Mouse (Mus musculus): ENCODE data around the gene Gm20431. TPM values are rescaled to one million over a fixed set of nuclear protein-coding genes. Genes with fewer than 3 reads are reported as not detected.

The Gm20431 gene
- polyA plus RNA-seq, 1 experiment from 2014 or later = 9.4 TPM

DNA sequence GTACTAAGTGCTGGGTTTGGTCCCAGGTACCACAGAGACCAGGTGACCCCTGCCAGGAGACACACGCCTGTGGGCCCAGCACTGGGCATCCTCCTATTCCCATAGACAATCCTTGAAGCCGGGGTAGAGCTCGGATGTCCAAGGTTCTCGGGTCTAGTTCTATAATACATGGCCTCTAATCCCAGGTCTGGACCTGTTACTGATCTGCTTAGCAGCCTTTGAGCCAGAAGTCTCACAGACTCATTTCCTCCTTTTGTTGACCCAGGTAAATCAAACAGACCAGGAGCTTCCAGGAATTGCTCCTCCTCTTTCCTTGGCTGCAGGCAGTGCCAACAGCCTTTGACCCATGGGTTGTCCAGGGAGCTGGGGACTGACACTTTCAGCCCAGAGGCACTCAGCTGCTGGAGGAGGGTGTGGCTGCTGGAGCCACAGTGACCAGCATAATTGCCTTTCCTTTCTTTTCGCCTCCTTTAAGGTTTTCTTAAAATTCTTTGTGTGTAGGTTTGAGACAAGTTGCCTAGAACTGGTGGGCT is 9.9 kb upstream of the Gm20431 start:
- no peak overlapping the region for H3K4me2 ChIP-seq
- H3K27me3 ChIP-seq = no peaks in the 10 kb centered on the region
- 76% methylated on average over 5 of the region's 5 CpGs for WGBS
- ATAC-seq (ENCODE audit: insufficient number of reproducible peaks, low FRiP score, low TSS enrichment, low read depth) = no peak
- H3K4me1 ChIP-seq = peaks cover 3% of the 10 kb centered on the region; the same call in 1 of the 2 replicates
- no peak overlapping the region for H3K27ac ChIP-seq
- no peak overlapping the region for H3K9ac ChIP-seq
- no peak overlapping the region for H3K4me3 ChIP-seq
- H3K36me3 ChIP-seq = no peaks in the 10 kb centered on the region
- H3K9me3 ChIP-seq = no peaks in the 10 kb centered on the region

DNA sequence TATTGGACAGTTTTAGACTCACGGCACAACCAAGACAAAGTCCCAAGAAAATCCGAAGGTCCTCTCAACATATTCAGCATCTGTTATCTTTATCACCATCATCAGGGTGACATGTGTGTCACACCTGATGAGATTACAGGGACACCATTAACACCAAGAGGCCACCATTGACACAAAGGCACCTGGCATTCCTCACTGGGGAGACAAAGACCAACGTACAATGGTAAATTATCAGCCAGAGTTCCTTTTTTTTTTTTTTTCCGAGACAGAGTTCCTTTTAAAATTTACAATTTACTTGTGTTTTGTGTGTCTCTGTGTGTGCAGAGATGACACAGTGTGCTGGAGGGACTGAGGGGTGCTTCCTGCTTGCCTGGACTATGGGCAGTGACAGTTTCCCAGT is 8.1 kb upstream of the Gm20431 start:
- Histone ChIP-seq H3K4me2 (no peak overlapping the region), H3K9me3 (no peaks in the 10 kb centered on the region), H3K4me3 (no peak overlapping the region), H3K36me3 (no peaks in the 10 kb centered on the region), H3K4me1 (no peaks in the 10 kb centered on the region), H3K9ac (no peak overlapping the region), H3K27me3 (no peaks in the 10 kb centered on the region), H3K27ac (no peak overlapping the region)
- WGBS = 69% methylated on average over 4 of the region's 4 CpGs
- no peak for ATAC-seq (ENCODE audit: insufficient number of reproducible peaks, low FRiP score, low TSS enrichment, low read depth)

DNA sequence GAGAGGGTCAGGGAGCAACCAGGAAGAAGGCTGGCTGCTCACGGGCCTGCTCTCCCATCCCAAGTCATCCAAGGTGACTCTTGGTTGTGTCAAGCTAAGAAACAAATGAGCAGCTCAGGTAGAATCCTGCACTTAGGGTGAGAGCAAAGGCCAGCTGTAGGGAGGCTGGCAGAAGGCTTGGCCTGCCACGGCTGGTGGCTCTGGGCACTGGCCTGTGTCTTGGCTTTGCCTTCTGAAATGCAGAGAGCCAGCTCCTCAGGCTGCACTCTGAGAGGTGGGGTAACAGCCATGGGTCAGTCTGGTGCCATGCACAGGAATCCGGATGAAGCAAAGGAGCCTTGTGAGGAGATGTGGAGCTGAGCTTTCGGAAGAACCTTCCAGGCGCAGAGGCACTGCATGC is 7.1 kb upstream of the Gm20431 start:
- no peak overlapping the region for H3K9ac ChIP-seq
- no peaks in the 10 kb centered on the region for H3K9me3 ChIP-seq
- 86% methylated on average over 5 of the region's 5 CpGs for WGBS
- no peaks in the 10 kb centered on the region for H3K36me3 ChIP-seq
- H3K27ac ChIP-seq = no peak overlapping the region
- no peak overlapping the region for H3K4me3 ChIP-seq
- H3K4me2 ChIP-seq = no peak overlapping the region
- H3K4me1 ChIP-seq = no peaks in the 10 kb centered on the region
- no peaks in the 10 kb centered on the region for H3K27me3 ChIP-seq
- no peak for ATAC-seq (ENCODE audit: insufficient number of reproducible peaks, low FRiP score, low TSS enrichment, low read depth)

DNA sequence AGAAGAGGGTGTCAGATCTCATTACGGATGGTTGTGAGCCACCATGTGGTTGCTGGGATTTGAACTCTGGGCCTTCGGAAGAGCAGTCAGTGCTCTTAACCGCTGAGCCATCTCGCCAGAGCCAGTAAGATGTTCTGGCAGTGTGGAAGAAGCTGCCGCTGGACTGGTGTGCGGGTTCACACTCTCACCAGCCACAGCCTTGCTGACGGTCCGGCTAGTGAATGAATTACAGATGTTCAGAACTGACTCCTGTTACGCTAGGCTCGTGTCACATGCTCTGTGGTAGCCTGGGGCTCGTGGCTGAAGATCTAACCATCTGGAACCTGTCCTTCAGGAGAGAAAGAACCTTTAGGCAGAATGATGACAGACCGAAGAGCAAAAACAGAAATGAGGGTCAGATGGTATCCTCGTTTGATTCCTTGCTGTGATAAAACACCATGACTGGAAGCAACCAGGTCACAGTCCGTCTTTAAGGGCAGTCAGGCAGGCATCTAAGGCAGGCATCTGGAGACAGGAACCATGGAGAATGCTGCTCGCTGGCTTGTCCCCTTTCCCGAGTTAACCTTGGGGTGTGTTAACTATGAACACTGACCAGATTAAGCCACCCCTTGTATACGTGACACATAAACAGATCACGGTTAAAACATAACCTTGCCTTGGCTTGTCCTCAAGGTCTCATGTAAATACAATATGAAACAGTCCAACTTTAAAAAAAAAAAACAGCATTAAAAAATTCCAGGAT is 4.8 kb upstream of the Gm20431 start:
- WGBS = 67% methylated on average over 18 of the region's 18 CpGs
- no peaks in the 10 kb centered on the region for H3K36me3 ChIP-seq
- peaks cover 9% of the 10 kb centered on the region for H3K4me1 ChIP-seq
- no peak overlapping the region for H3K4me2 ChIP-seq
- ATAC-seq (ENCODE audit: insufficient number of reproducible peaks, low FRiP score, low TSS enrichment, low read depth) = no peak
- H3K27me3 ChIP-seq = no peaks in the 10 kb centered on the region
- H3K9ac ChIP-seq = no peak overlapping the region
- no peak overlapping the region for H3K4me3 ChIP-seq
- no peaks in the 10 kb centered on the region for H3K9me3 ChIP-seq
- H3K27ac ChIP-seq = no peak overlapping the region

DNA sequence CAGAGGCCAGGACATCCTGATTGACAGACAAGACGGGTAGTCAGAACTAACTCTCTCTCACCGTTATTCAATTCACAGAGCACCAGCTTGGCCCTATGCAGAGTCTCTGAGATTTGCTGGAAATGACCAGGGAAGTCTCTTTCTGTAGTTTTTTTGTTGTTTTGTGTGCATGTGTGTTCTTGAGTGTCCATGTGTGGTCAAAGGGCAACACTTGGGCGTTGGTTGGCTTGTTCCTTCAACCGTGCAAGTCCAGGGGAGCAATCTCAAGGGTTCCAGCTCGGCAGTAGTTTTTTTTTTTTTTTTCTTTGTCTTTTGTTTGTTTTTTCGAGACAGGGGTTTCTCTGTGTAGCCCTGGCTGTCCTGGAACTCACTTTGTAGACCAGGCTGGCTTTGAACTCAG is 1.4 kb upstream of the Gm20431 start:
- WGBS = 62% methylated on average over 6 of the region's 6 CpGs
- Histone ChIP-seq H3K4me3 (no peak overlapping the region), H3K9me3 (no peaks in the 10 kb centered on the region), H3K27me3 (no peaks in the 10 kb centered on the region), H3K9ac (no peak overlapping the region), H3K4me2 (no peak overlapping the region), H3K4me1 (peaks cover 37% of the 10 kb centered on the region), H3K27ac (no peak overlapping the region), H3K36me3 (no peaks in the 10 kb centered on the region)
- ATAC-seq (ENCODE audit: insufficient number of reproducible peaks, low FRiP score, low TSS enrichment, low read depth) = no peak

DNA sequence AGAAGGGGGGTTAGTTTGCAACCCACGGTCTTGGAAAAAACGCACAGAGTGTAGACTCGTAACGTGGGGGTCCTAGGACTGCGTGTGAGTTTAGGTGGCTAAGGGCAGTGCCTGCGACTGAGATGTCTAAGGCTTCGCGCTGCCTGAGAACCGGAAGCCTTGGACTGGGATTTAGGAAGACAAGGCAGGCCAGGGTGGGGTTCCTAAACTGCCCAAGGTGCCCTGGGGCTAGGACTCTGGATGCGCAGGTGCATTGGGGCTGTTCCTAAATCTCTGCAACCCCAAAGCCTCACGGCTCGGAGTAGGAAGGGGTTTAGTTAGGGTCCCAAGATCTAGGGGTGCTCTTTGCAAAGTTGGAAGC is 705 bp downstream of the Gm20431 start:
- no peak for ATAC-seq (ENCODE audit: insufficient number of reproducible peaks, low FRiP score, low TSS enrichment, low read depth)
- peak overlapping the region; percentile 96 for H3K4me3 ChIP-seq
- H3K27me3 ChIP-seq = no peaks in the 10 kb centered on the region
- WGBS = under 1% methylated on average over 12 of the region's 12 CpGs
- no peaks in the 10 kb centered on the region for H3K36me3 ChIP-seq
- peak overlapping the region; percentile 88 for H3K4me2 ChIP-seq
- no peak overlapping the region for H3K27ac ChIP-seq
- H3K9me3 ChIP-seq = no peaks in the 10 kb centered on the region
- peak overlapping the region; percentile 89 for H3K9ac ChIP-seq
- H3K4me1 ChIP-seq = peaks cover 44% of the 10 kb centered on the region

DNA sequence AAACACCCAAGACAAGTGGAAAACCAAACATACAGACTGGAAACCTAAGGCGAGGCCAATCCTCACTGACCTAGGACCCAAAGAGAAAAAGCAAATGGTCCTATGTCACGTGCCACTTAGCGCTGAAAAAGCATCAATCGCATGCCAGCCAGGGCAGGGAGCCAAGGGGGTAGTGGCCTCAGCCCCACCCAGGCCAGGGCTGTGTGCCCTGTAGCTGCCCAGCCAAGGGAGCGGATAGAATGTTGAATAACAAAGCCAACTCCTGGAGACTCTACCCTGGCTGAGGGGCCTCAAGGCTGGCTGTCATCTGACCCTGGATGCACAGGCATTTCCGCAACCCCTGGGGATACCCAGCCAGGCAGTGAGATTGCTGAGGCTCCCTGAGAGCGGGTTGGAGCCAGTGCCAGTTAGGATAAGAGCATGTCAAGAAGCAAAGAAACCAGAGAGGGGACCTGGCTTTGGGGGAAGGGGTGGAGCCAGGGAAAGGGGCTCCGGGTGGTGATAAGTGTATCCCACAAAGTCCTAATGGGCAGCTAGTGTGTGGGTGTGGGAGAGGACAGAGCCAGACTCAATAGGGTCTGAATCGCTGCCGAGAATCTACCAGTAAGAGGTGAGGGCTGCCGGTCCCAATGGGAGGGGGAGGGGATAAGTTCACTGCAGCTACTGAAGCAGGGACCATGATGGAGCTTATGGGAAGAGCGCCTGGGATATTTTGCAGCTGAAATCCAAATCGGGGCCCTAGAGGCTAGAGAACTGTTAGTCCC is 1.3 kb downstream of the Gm20431 start:
- 23% methylated on average over 13 of the region's 13 CpGs for WGBS
- Histone ChIP-seq H3K9ac (peak overlapping the region; percentile 89), H3K4me3 (peak overlapping the region; percentile 96), H3K27me3 (no peaks in the 10 kb centered on the region), H3K36me3 (peaks cover under 1% of the 10 kb centered on the region; the same call in 1 of the 2 replicates), H3K4me2 (peak overlapping the region; percentile 88), H3K27ac (0 out of 2 replicates have a peak overlapping the region, but pooled peaks have one; percentile 3), H3K9me3 (no peaks in the 10 kb centered on the region), H3K4me1 (peaks cover 44% of the 10 kb centered on the region)
- no peak for ATAC-seq (ENCODE audit: insufficient number of reproducible peaks, low FRiP score, low TSS enrichment, low read depth)

DNA sequence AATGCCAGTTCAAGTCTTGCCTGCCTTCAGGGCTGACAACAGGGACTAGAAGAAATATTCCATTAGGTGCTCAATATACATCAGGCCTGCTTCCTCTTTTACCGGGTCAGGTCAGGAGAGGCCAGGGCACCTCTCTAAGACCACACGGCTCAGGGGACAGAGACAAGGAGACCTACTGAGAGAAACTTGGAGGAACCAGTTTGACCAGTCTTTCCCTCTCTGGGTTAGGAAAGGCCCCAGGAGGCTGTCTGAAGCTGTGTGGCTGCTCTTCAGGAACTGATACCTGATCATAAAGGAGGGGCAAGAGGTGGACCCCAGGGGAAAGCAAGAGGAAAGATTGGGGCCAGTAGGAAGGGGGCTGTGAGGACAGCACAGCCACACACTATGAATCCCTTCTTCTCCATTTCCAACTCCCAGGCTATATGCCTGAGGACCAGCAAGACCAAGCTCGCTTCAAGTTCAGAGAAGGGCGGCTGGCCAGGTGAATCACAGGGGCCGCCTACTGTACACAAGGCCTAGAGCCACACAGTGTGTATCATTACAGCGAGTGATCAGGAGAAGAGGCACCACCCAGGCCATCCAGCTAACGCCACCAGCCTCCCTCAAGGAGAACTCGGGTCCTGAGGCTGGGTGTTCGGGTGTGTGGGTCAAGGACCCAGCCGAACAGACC is 2.0 kb downstream of the Gm20431 start:
- Histone ChIP-seq H3K9ac (no peak overlapping the region), H3K4me3 (peak overlapping the region; percentile 96)
- WGBS = 70% methylated on average over 10 of the region's 10 CpGs

DNA sequence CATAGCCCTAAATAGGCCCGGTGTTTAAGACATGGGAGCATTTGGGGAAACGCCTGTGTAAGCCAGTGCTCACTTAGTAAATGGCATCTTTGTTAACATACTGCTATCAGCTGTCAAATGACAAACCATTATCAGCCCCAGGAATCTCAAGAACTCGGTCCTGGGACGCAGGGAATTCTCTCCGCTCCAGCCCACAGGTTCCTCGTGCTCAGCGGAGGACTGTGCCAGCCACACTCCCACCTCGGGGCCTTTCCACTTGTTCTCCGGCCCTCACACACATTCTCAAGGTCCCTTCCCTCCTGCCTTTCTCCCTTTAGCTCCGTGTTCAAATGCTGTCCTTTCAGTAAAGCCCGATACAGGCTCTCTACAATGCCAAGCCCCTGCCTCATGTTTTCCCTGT is 2.6 kb downstream of the Gm20431 start:
- peak overlapping the region; percentile 88; the same call in 1 of the 2 replicates for H3K4me2 ChIP-seq
- no peak overlapping the region for H3K4me3 ChIP-seq
- peaks cover 44% of the 10 kb centered on the region for H3K4me1 ChIP-seq
- H3K36me3 ChIP-seq = peaks cover 14% of the 10 kb centered on the region
- no peak overlapping the region for H3K27ac ChIP-seq
- no peak overlapping the region for H3K9ac ChIP-seq
- no peak for ATAC-seq (ENCODE audit: insufficient number of reproducible peaks, low FRiP score, low TSS enrichment, low read depth)
- WGBS = 67% methylated on average over 11 of the region's 11 CpGs
- no peaks in the 10 kb centered on the region for H3K27me3 ChIP-seq
- H3K9me3 ChIP-seq = no peaks in the 10 kb centered on the region

More for the DNA sequence above, 2.0 kb downstream of the Gm20431 start:
- no peaks in the 10 kb centered on the region for H3K9me3 ChIP-seq
- peaks cover 44% of the 10 kb centered on the region for H3K4me1 ChIP-seq
- H3K27ac ChIP-seq = no peak overlapping the region
- peak overlapping the region; percentile 88 for H3K4me2 ChIP-seq
- H3K36me3 ChIP-seq = peaks cover 8% of the 10 kb centered on the region; the same call in 1 of the 2 replicates
- no peaks in the 10 kb centered on the region for H3K27me3 ChIP-seq
- ATAC-seq (ENCODE audit: insufficient number of reproducible peaks, low FRiP score, low TSS enrichment, low read depth) = no peak

DNA sequence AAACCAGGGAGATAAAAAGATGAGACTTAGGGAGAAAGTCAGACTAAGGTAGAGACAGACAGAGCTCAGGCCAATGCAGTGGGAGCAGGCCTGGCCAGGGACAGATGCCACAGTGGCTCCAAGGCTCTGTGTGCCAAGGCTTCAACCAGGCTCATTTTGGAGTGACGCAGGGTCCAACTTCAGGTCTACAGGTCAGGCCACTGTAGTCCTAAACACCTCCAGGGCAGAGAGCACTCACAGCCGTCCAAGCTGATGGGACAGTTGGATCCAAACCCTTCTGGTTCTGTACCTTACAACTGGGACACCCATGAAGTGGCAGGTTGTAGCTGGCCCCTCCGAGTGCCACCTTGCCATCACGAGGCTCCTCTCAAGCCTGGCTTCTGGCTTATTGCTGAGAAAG is 3.3 kb downstream of the Gm20431 start:
- H3K4me1 ChIP-seq = peaks cover 44% of the 10 kb centered on the region
- no peak overlapping the region for H3K27ac ChIP-seq
- WGBS = 89% methylated on average over 4 of the region's 4 CpGs
- peaks cover 21% of the 10 kb centered on the region for H3K36me3 ChIP-seq
- H3K4me3 ChIP-seq = no peak overlapping the region
- H3K9ac ChIP-seq = no peak overlapping the region
- no peaks in the 10 kb centered on the region for H3K27me3 ChIP-seq
- ATAC-seq (ENCODE audit: insufficient number of reproducible peaks, low FRiP score, low TSS enrichment, low read depth) = no peak
- H3K9me3 ChIP-seq = no peaks in the 10 kb centered on the region
- H3K4me2 ChIP-seq = no peak overlapping the region

DNA sequence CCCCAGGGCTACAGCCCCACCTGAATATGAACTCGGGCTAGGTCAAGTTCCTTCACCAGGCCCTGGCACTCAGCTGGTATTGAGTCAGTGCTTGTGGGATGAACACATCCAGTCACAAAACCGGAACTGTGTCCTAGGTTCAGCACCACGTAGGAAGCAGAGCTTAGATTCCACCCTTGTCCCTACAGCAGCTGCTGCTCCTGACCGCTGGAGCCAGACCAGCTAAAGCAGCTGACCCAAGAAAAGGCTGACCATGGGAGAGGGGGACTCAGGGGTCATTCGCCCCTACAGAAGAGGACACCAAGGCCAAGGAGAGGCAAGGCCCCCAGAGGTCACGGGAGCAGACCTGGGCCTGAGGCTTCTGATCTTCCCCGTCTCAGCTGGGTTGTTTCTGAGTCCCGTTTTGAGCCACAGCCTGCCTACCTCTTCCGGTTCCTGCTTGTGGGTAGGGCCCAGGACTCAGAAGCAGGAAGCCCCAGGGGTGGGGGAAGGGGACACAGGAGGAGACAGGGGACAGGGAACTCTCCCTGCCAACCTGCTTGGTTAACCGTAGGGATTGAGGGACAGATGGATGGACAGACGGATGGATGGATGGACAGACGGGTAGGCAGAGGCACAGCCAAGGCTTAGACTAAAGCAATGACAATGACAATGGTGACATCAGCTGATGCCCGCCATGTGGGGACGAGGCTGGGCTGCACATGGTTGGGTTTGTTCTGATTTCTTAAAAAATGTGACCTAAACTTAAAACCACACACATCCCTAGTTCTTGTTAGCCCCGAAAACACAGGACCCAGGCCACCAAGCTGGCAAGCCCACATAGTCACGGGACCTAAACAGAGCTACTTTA is 4.4 kb downstream of the Gm20431 start:
- Histone ChIP-seq H3K4me2 (no peak overlapping the region), H3K36me3 (peaks cover 32% of the 10 kb centered on the region), H3K27me3 (no peaks in the 10 kb centered on the region), H3K9me3 (no peaks in the 10 kb centered on the region), H3K4me3 (no peak overlapping the region), H3K4me1 (peaks cover 40% of the 10 kb centered on the region), H3K9ac (no peak overlapping the region), H3K27ac (peak overlapping the region; percentile 12; the same call in 1 of the 2 replicates)
- WGBS = 81% methylated on average over 16 of the region's 16 CpGs
- no peak for ATAC-seq (ENCODE audit: insufficient number of reproducible peaks, low FRiP score, low TSS enrichment, low read depth)

Measured in limb, embryonic 15.5 days (tissue).